Mouse (Mus musculus) layer of hippocampus, adult 2 months (tissue): ENCODE data around the gene Lyrm4. TPM values are rescaled to one million over a fixed set of nuclear protein-coding genes. Genes with fewer than 3 reads are reported as not detected.

Source experiments
- DNase-seq, 2 experiments: peaks; one replicate each; pipeline ENCODE4 v3.0.0; 2022; ENCODE audit warnings: low spot score in 2 of 2
- H3K27ac ChIP-seq: fragments of 200-600 bp; 2 replicates; pipeline ENCODE4 v1.8.1; 2022
- H3K4me3 ChIP-seq: fragments of 200-600 bp; 2 replicates; pipeline ENCODE4 v1.8.1; 2022; ENCODE audit warnings: mild to moderate bottlenecking
- CTCF ChIP-seq: fragments of 200-600 bp; conservative IDR thresholded peaks from 2 replicates; pipeline ENCODE4 v1.8.1; 2022; ENCODE audit warnings: antibody characterized with exemption, mild to moderate bottlenecking, moderate library complexity
- total RNA-seq, 2 experiments: library from RNA; stranded (reverse); gene quantifications; 2 replicates each; pipeline ENCODE4 v1.2.3; 2021

Lyrm4 gene
- total RNA-seq, 2 experiments from 2014 or later: 19.6 to 20.2 TPM

DNA sequence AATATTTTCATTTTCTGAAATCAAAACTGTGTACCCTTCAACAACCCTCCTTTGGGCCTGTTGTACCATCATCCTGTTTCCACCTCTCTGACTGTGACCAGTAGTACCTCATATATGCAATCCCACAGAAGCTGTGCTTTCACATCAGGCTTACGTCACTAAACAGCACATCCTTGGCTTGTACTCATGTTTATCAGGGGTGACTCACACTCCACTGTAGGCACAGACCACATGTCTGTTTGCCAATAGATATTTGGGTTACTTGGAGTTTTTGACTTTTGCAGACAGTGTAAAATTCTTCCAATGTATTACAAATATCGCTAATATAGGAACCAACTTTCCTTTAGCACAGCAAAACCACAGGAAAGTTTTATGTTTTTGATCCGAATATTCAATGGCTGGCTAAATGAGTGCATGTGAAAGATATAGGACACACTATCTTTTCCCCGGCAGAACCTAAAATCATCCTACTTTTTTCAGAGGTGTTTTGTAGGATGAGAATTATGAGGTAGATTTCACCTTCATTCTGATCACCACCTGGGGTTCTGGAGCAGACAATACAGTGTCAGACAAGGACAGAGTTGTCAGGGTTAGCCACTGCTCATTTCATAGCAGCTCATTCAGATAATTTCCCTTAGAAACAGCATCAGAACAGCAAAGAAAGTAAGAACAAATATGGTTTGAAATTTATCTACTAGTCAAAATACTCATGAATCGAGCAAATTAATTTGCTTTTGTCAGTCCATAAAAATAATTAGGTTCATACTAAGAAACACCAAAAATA lies 30.5 kb downstream of the Lyrm4 start:
- H3K27ac ChIP-seq: no peak overlapping the region
- peak in 1 of 2 experiments; percentile 8 for DNase-seq
- H3K4me3 ChIP-seq: no peak overlapping the region
- TF ChIP-seq CTCF: no peak

- Histone ChIP-seq H3K4me3 (no peak overlapping the region), H3K27ac (no peak overlapping the region)
- no peak for DNase-seq
- no peak for TF ChIP-seq CTCF
These were observed 31.4 kb downstream of the Lyrm4 start for GRCm38 (mm10) chr13:36085971-36086370.

GRCm38 (mm10) chr13:36084701-36085100 lies 32.6 kb downstream of the Lyrm4 start:
- H3K27ac ChIP-seq: no peak overlapping the region
- no peak for TF ChIP-seq CTCF
- DNase-seq: no peak
- no peak overlapping the region for H3K4me3 ChIP-seq

DNA sequence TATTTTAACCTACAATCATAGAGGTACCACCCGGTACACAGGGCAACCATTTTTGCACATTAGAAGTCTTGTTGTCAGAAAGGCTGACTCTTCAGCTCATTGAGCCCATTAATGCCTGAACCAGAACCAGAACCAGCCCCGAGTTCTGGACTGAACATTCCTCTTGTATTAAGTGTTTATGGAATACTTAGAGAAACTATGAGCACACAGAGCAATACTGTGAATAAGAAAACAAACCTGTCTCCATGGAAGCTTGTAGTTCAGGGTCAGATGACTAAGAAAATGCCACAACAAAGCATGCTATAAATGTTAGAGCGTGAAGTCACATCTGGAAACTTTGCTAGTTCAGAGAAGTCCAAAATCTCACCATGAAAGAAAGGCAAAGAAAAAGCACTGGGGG lies 35.7 kb downstream of the Lyrm4 start:
- H3K27ac ChIP-seq: no peak overlapping the region
- no peak for DNase-seq
- no peak overlapping the region for H3K4me3 ChIP-seq
- TF ChIP-seq CTCF: no peak

- Histone ChIP-seq H3K27ac (no peak overlapping the region), H3K4me3 (no peak overlapping the region)
- no peak for DNase-seq
- TF ChIP-seq CTCF: no peak
These were observed 42.8 kb downstream of the Lyrm4 start for GRCm38 (mm10) chr13:36074484-36074883.

GRCm38 (mm10) chr13:36066676-36067075 lies 50.6 kb downstream of the Lyrm4 start:
- Histone ChIP-seq H3K4me3 (no peak overlapping the region), H3K27ac (no peak overlapping the region)
- no peak for TF ChIP-seq CTCF
- no peak for DNase-seq

DNA sequence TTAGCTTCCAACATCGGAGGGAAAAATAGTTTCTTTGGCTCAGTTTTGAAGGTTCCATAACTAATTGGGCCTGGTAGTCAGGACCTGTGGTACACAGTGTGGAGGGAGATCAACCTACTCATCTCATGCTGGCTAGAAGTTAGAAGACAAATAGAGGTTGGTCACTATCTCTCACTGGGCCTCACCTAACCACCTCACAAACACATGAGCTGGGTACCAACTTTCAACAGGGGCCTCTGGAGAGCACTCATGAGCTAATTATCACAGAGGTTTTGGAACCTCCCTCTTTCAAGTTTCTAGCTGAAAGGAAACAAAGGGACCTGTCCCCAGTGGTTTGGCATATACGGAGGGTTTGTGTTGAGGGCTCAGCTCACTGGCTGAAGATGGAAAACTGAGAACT lies 59.8 kb downstream of the Lyrm4 start:
- no peak for TF ChIP-seq CTCF

GRCm38 (mm10) chr13:36056925-36057324 lies 60.4 kb downstream of the Lyrm4 start:
- no peak for TF ChIP-seq CTCF
- no peak for DNase-seq
- no peak overlapping the region for H3K4me3 ChIP-seq
- no peak overlapping the region for H3K27ac ChIP-seq

More for the DNA sequence above, 59.8 kb downstream of the Lyrm4 start:
- H3K4me3 ChIP-seq: no peak overlapping the region
- H3K27ac ChIP-seq: no peak overlapping the region
- no peak for DNase-seq

- Histone ChIP-seq H3K4me3 (no peak overlapping the region), H3K27ac (no peak overlapping the region)
- DNase-seq: no peak
- TF ChIP-seq CTCF: no peak
These were observed 60.8 kb downstream of the Lyrm4 start for GRCm38 (mm10) chr13:36056509-36056908.

DNA sequence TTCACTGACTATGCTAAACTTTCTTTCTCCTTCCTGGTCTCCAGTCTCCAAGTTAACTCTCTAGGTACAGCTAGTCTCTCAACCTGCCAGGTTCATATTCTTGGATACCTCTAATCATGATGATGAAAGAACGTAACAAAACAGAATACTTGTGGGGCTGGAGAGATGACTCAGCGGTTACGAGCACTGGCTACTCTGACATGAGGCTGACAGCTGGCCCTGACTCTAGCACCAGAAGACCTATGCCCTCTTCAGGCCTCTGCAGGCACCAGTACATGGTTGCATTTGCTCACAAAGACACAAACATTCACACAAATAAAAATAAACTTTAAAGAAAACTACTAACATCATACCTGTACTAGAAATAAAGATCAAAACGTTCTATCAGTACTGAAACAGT lies 81.8 kb downstream of the Lyrm4 start:
- DNase-seq: no peak
- no peak overlapping the region for H3K4me3 ChIP-seq
- TF ChIP-seq CTCF: no peak
- no peak overlapping the region for H3K27ac ChIP-seq

GRCm38 (mm10) chr13:36031959-36032358 lies 85.4 kb downstream of the Lyrm4 start:
- no peak for DNase-seq
- no peak for TF ChIP-seq CTCF
- Histone ChIP-seq H3K27ac (no peak overlapping the region), H3K4me3 (no peak overlapping the region)

GRCm38 (mm10) chr13:36019309-36020274 lies 97.7 kb downstream of the Lyrm4 start:
- Histone ChIP-seq H3K4me3 (no peak overlapping the region), H3K27ac (peak overlapping the region; percentile 67)
- DNase-seq: peak; percentile 76 to 85
- TF ChIP-seq CTCF: peak; percentile 86

DNA sequence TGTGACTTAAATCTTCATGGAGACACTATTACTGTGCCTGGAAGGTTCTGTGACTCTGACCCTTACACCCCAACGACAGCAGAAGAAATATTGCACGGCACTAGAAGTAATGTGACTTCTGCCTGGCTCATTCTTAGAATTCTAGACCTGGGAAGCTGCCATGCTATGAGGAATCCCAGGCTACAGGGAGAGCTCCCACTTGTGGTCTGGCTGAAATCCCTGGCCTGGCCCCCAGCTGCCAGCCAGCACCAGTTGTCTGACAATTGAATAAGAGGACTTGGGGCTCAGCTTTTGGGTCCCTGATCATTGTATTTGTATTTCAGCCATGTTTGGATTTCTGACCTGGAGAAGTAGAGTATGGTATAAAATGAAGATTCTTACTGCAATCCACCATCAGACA lies 99.3 kb downstream of the Lyrm4 start:
- TF ChIP-seq CTCF: no peak
- DNase-seq: no peak
- H3K4me3 ChIP-seq: no peak overlapping the region
- H3K27ac ChIP-seq: no peak overlapping the region

GRCm38 (mm10) chr13:36015636-36016035 lies 101.7 kb downstream of the Lyrm4 start:
- no peak for TF ChIP-seq CTCF
- no peak for DNase-seq
- Histone ChIP-seq H3K27ac (no peak overlapping the region), H3K4me3 (no peak overlapping the region)
